Mouse (Mus musculus): ENCODE results near the gene Fat3. TPM values are rescaled to one million over a fixed set of nuclear protein-coding genes. Genes with fewer than 3 reads are reported as not detected.

The Fat3 gene
- total RNA-seq, 2 experiments from 2014 or later = 0.43 to 1.0 TPM

- DNase-seq = no peak
Measured at GRCm38 (mm10) chr9:16310305-16310704, 190.8 kb downstream of the Fat3 start.

DNA sequence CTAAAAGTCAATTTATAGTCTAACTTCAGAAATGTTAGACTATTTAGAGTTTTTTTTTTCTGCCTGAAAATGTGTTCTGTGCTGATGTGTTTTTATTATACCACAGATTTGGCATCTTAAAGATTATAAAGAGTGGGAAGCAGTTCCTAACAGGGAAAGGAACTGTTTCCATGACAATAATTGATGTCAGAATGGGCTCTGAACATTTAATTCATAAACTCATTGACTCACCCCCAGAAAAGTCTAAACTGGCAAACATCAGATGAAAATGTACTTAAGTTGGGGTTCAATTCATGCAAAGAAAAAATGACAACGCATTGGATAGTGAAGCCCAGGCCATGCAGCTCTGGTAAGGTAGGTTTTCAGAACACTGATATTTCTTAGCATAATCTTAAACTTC, 193.3 kb downstream of the Fat3 start:
- no peak for DNase-seq

- DNase-seq = no peak
Measured at GRCm38 (mm10) chr9:16306222-16306621, 194.9 kb downstream of the Fat3 start.

DNA sequence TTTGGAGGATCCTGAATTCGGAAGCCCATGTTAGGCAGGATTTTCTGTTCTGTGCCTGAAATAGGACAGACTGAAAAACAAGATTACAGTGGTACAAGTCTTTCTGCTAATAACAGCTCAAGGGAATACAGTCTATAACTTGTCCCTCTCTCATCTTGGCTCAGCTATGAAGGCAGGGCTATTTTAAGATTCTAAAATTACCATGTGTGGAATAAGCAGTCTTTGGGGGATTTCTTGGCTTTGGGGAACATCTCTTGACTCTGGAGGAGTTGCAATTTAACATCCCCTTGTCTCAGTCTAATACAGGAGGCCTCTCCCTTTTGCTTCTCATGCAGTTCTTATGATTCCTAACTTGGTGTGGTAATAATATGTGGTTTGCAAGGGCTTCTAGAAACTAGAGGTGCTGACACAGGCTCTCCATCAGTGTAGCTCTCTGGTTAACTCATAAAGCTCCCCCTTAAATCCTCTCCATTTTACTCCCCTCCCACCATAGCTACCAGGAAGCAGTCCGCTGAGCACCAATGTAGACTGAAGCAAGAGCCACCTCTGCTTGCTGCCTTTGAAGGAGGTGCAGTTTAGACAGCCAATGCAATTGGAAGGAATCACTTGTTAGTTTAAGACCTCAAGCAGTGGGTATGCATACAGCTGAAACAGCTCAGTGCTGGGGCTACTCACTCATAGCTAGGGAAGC, 195.5 kb downstream of the Fat3 start:
- no peak for DNase-seq

- DNase-seq = no peak
Measured at GRCm38 (mm10) chr9:16304949-16305348, 196.1 kb downstream of the Fat3 start.

DNA sequence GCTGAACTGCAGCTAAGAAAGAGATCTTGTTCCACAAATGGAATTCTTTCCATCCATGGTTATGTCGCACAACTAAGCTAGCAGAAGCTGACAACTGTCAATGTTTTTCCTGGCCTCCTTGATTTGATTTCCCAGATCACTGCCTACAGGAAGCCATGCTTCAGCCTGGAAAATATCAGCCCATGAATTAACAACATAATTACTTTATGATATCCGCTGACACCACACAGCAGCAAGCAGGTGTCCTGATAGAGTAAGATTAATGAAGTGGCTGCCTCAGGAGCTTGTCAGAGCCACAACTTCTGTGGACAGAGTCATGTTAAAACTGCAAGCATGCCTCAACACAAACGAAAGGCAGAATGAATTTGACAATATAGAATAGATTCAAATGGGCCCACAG, 198.6 kb downstream of the Fat3 start:
- DNase-seq = no peak

GRCm38 (mm10) chr9:16297935-16298334, 203.2 kb downstream of the Fat3 start:
- no peak for DNase-seq

- no peak for DNase-seq
Measured at GRCm38 (mm10) chr9:16293928-16294806, 206.9 kb downstream of the Fat3 start.

DNA sequence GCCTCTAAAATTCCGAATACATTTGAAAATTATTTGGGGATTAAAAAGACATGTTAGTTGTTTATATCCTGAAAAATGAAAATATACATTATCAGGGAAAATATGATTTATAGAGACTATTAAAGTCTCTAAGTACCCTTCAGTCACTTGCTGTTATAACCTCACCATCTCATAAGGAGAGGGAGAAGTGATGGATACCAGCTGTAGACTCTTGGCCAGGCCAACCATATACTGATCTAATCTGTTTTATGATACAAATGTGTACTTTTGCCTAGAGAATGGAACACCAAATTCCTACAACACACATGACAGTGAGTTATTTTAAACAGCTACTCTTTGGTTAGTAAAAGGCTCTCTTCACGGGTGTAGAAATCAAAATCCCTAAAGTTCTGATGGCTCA, 208.6 kb downstream of the Fat3 start:
- no peak for DNase-seq

GRCm38 (mm10) chr9:16290911-16291310, 210.2 kb downstream of the Fat3 start:
- DNase-seq = no peak

- DNase-seq = no peak
Measured at GRCm38 (mm10) chr9:16283033-16283432, 218.1 kb downstream of the Fat3 start.

- DNase-seq = no peak
Measured at GRCm38 (mm10) chr9:16282291-16282804, 218.7 kb downstream of the Fat3 start.

GRCm38 (mm10) chr9:16275589-16275988, 225.5 kb downstream of the Fat3 start:
- no peak for DNase-seq

DNA sequence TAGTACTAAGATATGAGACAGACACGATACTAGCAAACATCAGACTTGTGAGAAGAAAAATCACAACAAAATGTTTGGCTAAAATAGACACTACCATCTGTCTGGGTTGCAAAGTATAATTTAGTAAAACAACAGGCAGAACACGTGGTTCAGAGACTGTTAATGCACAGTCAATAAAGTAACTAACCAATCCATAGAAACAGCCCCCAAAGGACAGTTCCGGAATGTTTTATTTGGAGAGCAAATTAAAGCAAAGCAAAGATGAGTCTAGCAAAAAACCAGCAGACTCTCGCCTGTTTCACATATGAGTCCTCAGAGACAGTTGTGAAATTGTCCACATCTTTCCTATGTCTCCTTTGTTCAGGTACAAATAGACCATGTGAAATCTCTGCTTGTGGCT, 227.0 kb downstream of the Fat3 start:
- no peak for DNase-seq

DNA sequence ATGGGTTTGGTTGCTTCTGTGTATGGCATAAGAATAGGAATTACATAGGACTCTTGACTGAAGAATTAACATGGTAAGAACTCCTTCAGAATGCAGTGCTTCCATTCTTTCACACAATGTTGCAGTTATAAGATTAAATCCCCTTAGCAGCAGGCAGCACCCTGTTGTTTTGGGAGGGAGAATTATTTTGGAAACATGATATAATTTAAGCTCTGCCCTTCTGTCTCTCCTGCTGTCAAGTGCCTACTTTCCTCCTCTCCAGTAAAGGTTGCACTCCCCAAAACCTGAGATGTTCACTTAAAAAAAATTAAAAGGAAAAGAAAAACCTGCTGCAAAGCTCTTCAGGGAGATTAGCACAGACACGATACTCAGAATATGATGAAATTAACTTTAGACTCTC, 228.3 kb downstream of the Fat3 start:
- DNase-seq = no peak

DNA sequence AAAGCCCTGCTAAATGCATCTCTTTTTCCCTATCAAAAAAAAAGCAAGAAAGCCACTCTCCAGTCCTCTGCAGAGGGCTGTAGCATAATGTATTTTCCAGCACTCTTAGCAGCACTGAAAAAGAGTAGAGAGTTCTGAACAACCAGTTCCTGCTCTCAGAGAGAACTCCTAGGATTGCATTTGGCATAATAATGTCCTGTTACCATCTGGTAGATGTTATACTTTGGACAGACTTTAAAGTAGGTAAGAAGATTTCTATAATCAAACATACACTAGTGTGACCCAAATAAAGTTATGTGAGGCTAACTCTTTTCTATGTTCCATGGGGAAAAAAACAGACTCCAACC, 230.3 kb downstream of the Fat3 start:
- no peak for DNase-seq

- DNase-seq = no peak
Measured at GRCm38 (mm10) chr9:16270056-16270767, 230.9 kb downstream of the Fat3 start.

- DNase-seq = no peak
Measured at GRCm38 (mm10) chr9:16265519-16265918, 235.6 kb downstream of the Fat3 start.

- no peak for DNase-seq
Measured at GRCm38 (mm10) chr9:16257241-16257840, 243.7 kb downstream of the Fat3 start.

DNA sequence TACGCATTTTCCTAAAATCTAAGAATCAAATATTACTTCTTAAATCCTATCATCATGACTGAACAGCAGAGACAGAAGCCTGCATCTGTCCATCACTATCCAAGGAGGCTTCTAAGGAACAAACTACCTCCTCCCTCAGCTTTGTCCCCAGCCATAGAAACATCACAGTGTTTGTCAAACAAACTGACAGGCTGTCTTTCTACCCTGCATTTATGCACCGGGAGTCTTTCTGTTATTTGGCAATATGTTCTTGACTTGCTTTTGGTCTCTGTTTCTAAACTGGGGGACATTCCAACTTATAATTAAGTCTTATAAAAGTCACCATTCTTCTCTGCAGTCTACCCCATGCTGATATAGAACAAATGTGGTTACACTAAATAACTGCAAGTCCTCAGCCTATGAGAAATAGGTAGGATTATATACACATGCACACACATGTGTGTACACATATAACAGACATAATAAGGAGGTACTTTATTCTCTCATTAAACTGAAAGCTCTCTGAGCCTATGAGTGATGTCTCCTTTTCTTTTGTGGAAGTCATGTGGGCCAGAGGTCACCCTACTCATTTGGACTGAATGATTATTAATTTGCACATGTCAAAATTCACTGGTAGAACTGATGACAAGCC, 244.4 kb downstream of the Fat3 start:
- DNase-seq = no peak

DNA sequence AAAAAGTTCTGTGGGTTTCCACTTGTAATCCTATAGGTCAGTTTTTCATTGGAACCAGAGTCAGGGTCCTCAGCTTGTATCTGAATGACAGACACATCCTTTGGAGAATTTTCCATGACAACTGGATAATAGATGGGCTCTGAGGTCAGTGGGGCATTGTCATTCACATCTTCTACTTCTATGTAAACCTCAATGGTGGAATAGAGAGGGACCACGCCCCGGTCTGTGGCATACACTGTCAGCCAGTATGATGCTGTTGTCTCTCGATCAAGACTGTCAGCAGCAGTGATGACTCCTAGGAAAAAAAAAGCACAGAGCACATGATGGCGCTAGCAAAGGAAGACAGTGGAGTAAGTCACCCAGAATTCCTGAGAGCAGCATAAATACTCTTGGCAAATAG, 254.3 kb downstream of the Fat3 start:
- DNase-seq = no peak

- DNase-seq = no peak
Measured at GRCm38 (mm10) chr9:16231575-16231974, 269.5 kb downstream of the Fat3 start.
